Mouse (Mus musculus): ENCODE measurements around the gene Hist2h3b.

The Hist2h3b gene

GRCm38 (mm10) chr3:96293787-96294186 is 25.3 kb downstream of the Hist2h3b start, which contains the start of gene Fcgr1:
Gene Fcgr1 (minus strand): TSS chr3:96293969.
- peak; percentile 18 to 20 for DNase-seq (ENCODE audit: low spot score in 2 of 2)

GRCm38 (mm10) chr3:96298360-96298759 is 29.9 kb downstream of the Hist2h3b start:
- DNase-seq (ENCODE audit: low spot score in 2 of 2) = no peak

- no peak for DNase-seq (ENCODE audit: low spot score in 2 of 2)
Measured at GRCm38 (mm10) chr3:96299562-96299961, 31.1 kb downstream of the Hist2h3b start.

- DNase-seq (ENCODE audit: low spot score in 2 of 2) = peak; percentile 38 to 52
Measured at GRCm38 (mm10) chr3:96300706-96301529, 32.5 kb downstream of the Hist2h3b start.

GRCm38 (mm10) chr3:96302076-96302475 is 33.6 kb downstream of the Hist2h3b start:
- DNase-seq (ENCODE audit: low spot score in 2 of 2) = no peak

GRCm38 (mm10) chr3:96306506-96306905 is 38.1 kb downstream of the Hist2h3b start:
- DNase-seq (ENCODE audit: low spot score in 2 of 2) = no peak

- no peak for DNase-seq (ENCODE audit: low spot score in 2 of 2)
Measured at GRCm38 (mm10) chr3:96309441-96309840, 41.0 kb downstream of the Hist2h3b start.

- no peak for DNase-seq (ENCODE audit: low spot score in 2 of 2)
Measured at GRCm38 (mm10) chr3:96312341-96313098, 44.1 kb downstream of the Hist2h3b start.

All from heart, adult 9 months (tissue).